Mouse (Mus musculus): ENCODE data around the gene Smoc1.

DNA sequence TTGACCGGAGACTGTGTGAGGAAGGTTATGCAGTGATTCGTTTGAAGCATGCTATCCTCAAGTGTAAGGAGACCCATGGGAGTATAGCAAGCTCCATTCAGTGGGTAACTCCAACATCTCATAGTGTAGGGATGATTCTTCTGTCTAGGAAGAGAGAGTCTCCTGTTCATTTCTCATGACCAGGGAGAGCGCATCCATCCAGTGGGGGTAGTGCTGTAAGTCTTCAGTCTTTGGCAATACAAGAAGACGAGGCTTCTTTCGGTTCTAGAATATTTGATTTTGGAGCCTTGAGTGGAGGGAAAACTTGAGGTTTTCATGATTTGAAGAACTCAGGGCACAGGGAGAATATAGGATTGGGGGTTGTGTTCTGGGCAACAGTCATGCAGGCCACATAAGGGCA, 23.1 kb downstream of the Smoc1 start:
- TF ChIP-seq CTCF (IDR thresholded peaks at IDR 0.05; ENCODE audit: extremely low read depth, insufficient read length, insufficient replicate concordance, low read depth, low read length): no peak
- TF ChIP-seq POLR2A (IDR thresholded peaks at IDR 0.05; ENCODE audit: low read depth, low read length): no peak
